Mouse (Mus musculus): ENCODE measurements around the gene Cyth1. TPM values are rescaled to one million over a fixed set of nuclear protein-coding genes. Genes with fewer than 3 reads are reported as not detected.

The Cyth1 gene
- polyA plus RNA-seq, 1 experiment from 2014 or later, result 11.5 TPM

DNA sequence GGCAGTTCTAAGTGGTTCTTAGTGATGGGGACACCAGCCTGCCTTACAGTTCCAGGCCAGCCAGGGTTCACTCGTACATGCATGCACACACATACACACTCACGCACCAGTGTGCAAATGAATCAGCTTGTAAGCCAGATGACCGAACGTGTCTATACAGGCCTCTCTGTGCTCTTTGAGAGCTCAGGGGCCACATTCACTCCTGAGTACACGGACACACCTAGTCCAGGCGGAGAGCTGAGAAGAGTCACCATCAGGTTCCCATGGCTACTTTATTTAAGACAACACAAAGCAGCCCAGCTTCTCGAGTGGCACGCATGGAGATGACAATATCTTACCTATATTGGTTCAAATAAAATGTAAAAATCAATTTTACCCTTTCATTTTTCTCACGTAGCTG, 38.0 kb upstream of the Cyth1 start:
- Histone ChIP-seq H3K9ac (ENCODE audit: low read length) (no peak overlapping the region), H3K36me3 (ENCODE audit: control insufficient read depth, insufficient read depth, low read length) (peaks cover 15% of the 10 kb centered on the region), H3K4me1 (replicated peaks; ENCODE audit: control insufficient read depth, insufficient read depth, low read length) (peaks cover 6% of the 10 kb centered on the region; the same call in 1 of the 2 replicates), H3K9me3 (ENCODE audit: control insufficient read depth, low read length) (no peaks in the 10 kb centered on the region), H3K4me3 (ENCODE audit: low read depth, low read length) (no peak overlapping the region), H3K27me3 (ENCODE audit: control insufficient read depth, insufficient read depth, low read length) (no peaks in the 10 kb centered on the region), H3K27ac (ENCODE audit: low read depth, low read length) (no peak overlapping the region), H3K4me2 (ENCODE audit: low read depth, low read length, severe bottlenecking) (no peak overlapping the region)
- 97% methylated on average over 9 of the region's 9 CpGs for WGBS
- ATAC-seq (replicated peaks; ENCODE audit: low FRiP score) (no peak), DNase-seq (ENCODE audit: low spot score) (no peak)

DNA sequence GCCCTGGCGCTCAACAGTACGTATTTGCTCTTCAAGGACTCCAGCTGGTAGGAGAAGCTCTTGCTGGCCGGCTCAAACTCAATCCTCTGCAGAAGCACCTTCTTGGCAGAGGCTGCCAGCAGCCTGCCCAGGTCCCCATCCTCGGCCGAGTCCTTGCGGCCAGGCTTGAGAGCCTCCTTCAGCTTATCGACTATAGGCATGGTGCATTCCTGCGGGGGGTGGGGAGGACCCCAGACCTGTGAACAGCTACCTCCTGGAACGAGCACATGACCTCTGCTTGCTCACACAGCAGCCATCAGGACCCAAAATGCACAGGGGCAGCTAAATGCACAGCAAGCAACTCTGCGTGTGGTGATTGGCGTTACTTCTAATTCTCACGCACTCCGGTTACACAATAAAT, 37.4 kb upstream of the Cyth1 start:
- Histone ChIP-seq H3K27me3 (ENCODE audit: control insufficient read depth, insufficient read depth, low read length) (no peaks in the 10 kb centered on the region), H3K4me3 (ENCODE audit: low read depth, low read length) (no peak overlapping the region), H3K36me3 (ENCODE audit: control insufficient read depth, insufficient read depth, low read length) (peaks cover 15% of the 10 kb centered on the region), H3K9ac (ENCODE audit: low read length) (no peak overlapping the region), H3K27ac (ENCODE audit: low read depth, low read length) (no peak overlapping the region), H3K4me1 (replicated peaks; ENCODE audit: control insufficient read depth, insufficient read depth, low read length) (peaks cover 6% of the 10 kb centered on the region; the same call in 1 of the 2 replicates), H3K4me2 (ENCODE audit: low read depth, low read length, severe bottlenecking) (no peak overlapping the region), H3K9me3 (ENCODE audit: control insufficient read depth, low read length) (no peaks in the 10 kb centered on the region)
- DNase-seq (ENCODE audit: low spot score) (no peak), ATAC-seq (replicated peaks; ENCODE audit: low FRiP score) (no peak)
- 92% methylated on average over 13 of the region's 13 CpGs for WGBS

DNA sequence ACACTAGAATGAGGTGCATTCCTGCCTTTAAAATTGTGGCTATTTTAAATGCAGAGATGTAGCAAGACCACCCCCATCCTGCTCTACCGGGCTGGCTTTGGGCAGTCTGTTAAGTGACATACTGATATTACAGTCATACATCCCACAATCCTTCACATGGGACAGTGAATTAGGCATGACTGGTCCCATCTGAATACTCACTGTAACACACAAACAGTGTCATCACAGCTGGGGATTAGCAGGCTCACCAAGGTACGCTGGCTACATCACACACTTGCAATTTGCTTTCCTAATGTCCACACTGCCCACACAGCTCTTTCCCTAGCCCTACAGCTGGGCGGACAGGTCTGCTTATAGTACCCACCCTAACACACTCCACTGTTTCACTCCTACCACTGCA, 31.8 kb upstream of the Cyth1 start:
- WGBS, result 96% methylated on average over 3 of the region's 3 CpGs
- peaks cover 18% of the 10 kb centered on the region for H3K36me3 ChIP-seq (ENCODE audit: control insufficient read depth, insufficient read depth, low read length)

DNA sequence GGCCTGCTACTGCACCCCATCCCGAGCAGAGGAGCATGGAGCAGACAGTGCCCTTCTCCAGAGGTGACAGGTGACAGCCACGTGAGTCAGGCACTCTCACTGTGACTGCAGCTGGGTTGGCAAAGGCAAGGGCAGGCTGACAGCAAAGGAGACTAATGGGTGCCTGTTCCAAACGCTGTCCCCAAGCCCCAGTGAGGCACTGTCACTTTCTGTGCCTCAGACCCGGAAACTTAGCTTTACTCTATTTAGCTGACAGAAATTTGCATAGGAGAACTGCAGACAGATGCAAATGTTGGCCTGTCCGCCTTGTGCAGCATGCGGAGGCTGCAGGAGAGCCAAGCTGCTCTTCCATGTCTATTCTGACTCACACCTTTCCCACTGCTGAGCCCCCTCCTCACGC, 27.9 kb upstream of the Cyth1 start:
- 82% methylated on average over 7 of the region's 7 CpGs for WGBS
- H3K27ac ChIP-seq (ENCODE audit: low read depth, low read length), result no peak overlapping the region

More for the DNA sequence above, 31.8 kb upstream of the Cyth1 start:
- no peak overlapping the region for H3K27ac ChIP-seq (ENCODE audit: low read depth, low read length)
- H3K4me3 ChIP-seq (ENCODE audit: low read depth, low read length), result no peak overlapping the region
- no peaks in the 10 kb centered on the region for H3K4me1 ChIP-seq (replicated peaks; ENCODE audit: control insufficient read depth, insufficient read depth, low read length)
- H3K9ac ChIP-seq (ENCODE audit: low read length), result no peak overlapping the region
- no peaks in the 10 kb centered on the region for H3K27me3 ChIP-seq (ENCODE audit: control insufficient read depth, insufficient read depth, low read length)
- ATAC-seq (replicated peaks; ENCODE audit: low FRiP score) (no peak), DNase-seq (ENCODE audit: low spot score) (no peak)
- H3K9me3 ChIP-seq (ENCODE audit: control insufficient read depth, low read length), result no peaks in the 10 kb centered on the region
- H3K4me2 ChIP-seq (ENCODE audit: low read depth, low read length, severe bottlenecking), result no peak overlapping the region

DNA sequence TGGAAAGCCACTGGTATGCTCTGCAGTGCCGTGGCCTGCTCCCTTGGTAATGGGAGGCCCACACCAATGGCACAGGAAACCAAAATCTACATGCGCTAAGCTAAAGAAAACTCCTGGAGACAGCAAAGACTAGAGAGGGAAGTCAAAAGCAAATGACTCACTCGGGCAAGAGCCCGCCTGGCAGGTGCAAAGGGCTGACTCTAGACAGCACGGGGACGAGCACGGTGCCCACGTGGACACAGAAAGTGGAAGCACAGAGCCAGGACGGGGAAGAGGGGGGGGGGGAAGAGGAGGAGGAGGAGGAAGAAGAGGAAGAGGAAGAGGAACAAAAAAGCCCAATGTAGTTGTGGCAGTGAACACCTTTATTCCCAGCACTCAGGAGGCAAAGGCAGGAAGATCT, 26.7 kb upstream of the Cyth1 start:
- Histone ChIP-seq H3K9me3 (ENCODE audit: control insufficient read depth, low read length) (no peaks in the 10 kb centered on the region), H3K4me2 (ENCODE audit: low read depth, low read length, severe bottlenecking) (no peak overlapping the region), H3K9ac (ENCODE audit: low read length) (no peak overlapping the region), H3K27me3 (ENCODE audit: control insufficient read depth, insufficient read depth, low read length) (no peaks in the 10 kb centered on the region), H3K36me3 (ENCODE audit: control insufficient read depth, insufficient read depth, low read length) (peaks cover 22% of the 10 kb centered on the region; the same call in 1 of the 2 replicates), H3K4me3 (ENCODE audit: low read depth, low read length) (no peak overlapping the region), H3K4me1 (replicated peaks; ENCODE audit: control insufficient read depth, insufficient read depth, low read length) (no peaks in the 10 kb centered on the region), H3K27ac (ENCODE audit: low read depth, low read length) (no peak overlapping the region)
- 94% methylated on average over 9 of the region's 9 CpGs for WGBS
- DNase-seq (ENCODE audit: low spot score), result no peak
- ATAC-seq (replicated peaks; ENCODE audit: low FRiP score), result no peak

More for the DNA sequence above, 27.9 kb upstream of the Cyth1 start:
- no peak for DNase-seq (ENCODE audit: low spot score)
- no peak for ATAC-seq (replicated peaks; ENCODE audit: low FRiP score)
- Histone ChIP-seq H3K9ac (ENCODE audit: low read length) (no peak overlapping the region), H3K4me2 (ENCODE audit: low read depth, low read length, severe bottlenecking) (no peak overlapping the region), H3K4me3 (ENCODE audit: low read depth, low read length) (no peak overlapping the region), H3K36me3 (ENCODE audit: control insufficient read depth, insufficient read depth, low read length) (peaks cover 16% of the 10 kb centered on the region; the same call in 1 of the 2 replicates), H3K27me3 (ENCODE audit: control insufficient read depth, insufficient read depth, low read length) (no peaks in the 10 kb centered on the region), H3K9me3 (ENCODE audit: control insufficient read depth, low read length) (no peaks in the 10 kb centered on the region), H3K4me1 (replicated peaks; ENCODE audit: control insufficient read depth, insufficient read depth, low read length) (no peaks in the 10 kb centered on the region)

DNA sequence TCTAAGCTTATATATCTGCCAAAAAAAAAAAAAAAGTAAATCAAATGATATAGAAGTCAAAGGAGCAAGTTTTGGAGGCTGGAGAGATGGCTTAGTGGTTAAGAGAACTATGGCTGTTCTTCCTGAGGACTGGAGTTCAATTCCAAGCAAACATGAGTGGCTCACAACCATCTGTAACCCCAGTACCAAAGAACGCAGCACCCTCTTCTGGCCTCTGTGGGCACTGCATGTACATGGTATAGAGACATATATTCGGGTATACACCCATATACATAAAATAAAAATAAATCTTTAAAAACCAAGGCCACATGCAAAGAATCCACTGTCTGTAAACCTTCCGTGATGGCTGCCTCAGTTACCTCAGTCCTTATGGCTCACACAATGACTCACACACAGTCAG, 21.4 kb upstream of the Cyth1 start:
- Histone ChIP-seq H3K9ac (ENCODE audit: low read length) (no peak overlapping the region), H3K27me3 (ENCODE audit: control insufficient read depth, insufficient read depth, low read length) (no peaks in the 10 kb centered on the region), H3K27ac (ENCODE audit: low read depth, low read length) (no peak overlapping the region), H3K36me3 (ENCODE audit: control insufficient read depth, insufficient read depth, low read length) (peaks cover 20% of the 10 kb centered on the region; the same call in 1 of the 2 replicates), H3K4me1 (replicated peaks; ENCODE audit: control insufficient read depth, insufficient read depth, low read length) (no peaks in the 10 kb centered on the region), H3K4me2 (ENCODE audit: low read depth, low read length, severe bottlenecking) (no peak overlapping the region), H3K9me3 (ENCODE audit: control insufficient read depth, low read length) (no peaks in the 10 kb centered on the region), H3K4me3 (ENCODE audit: low read depth, low read length) (no peak overlapping the region)
- WGBS, result 89% methylated on average over 3 of the region's 3 CpGs
- DNase-seq (ENCODE audit: low spot score) (no peak), ATAC-seq (replicated peaks; ENCODE audit: low FRiP score) (no peak)

DNA sequence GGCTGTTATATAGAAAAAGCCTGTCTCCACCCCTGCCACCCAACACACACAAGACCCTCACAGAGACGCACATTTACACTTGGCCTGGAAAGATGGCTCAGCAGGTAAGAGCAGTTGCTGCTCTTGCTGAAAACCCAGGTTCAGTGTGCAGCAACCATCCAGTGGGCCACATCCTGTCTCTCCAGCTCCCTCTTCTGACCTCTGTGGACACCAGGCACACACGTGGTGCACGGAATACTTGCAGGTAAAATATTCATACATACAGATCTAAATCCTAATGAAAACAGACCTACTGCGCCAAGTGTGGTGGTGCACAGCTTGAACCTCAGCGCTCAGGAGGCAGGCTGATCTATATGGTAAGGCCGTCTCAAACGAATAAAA, 18.3 kb upstream of the Cyth1 start:
- H3K27ac ChIP-seq (ENCODE audit: low read depth, low read length), result no peak overlapping the region
- H3K4me1 ChIP-seq (replicated peaks; ENCODE audit: control insufficient read depth, insufficient read depth, low read length), result no peaks in the 10 kb centered on the region
- no peak overlapping the region for H3K4me2 ChIP-seq (ENCODE audit: low read depth, low read length, severe bottlenecking)
- peaks cover 26% of the 10 kb centered on the region; the same call in 1 of the 2 replicates for H3K36me3 ChIP-seq (ENCODE audit: control insufficient read depth, insufficient read depth, low read length)
- H3K4me3 ChIP-seq (ENCODE audit: low read depth, low read length), result no peak overlapping the region
- H3K9ac ChIP-seq (ENCODE audit: low read length), result no peak overlapping the region
- 91% methylated on average over 7 of the region's 7 CpGs for WGBS
- no peaks in the 10 kb centered on the region for H3K27me3 ChIP-seq (ENCODE audit: control insufficient read depth, insufficient read depth, low read length)
- ATAC-seq (replicated peaks; ENCODE audit: low FRiP score) (no peak), DNase-seq (ENCODE audit: low spot score) (no peak)
- H3K9me3 ChIP-seq (ENCODE audit: control insufficient read depth, low read length), result no peaks in the 10 kb centered on the region

DNA sequence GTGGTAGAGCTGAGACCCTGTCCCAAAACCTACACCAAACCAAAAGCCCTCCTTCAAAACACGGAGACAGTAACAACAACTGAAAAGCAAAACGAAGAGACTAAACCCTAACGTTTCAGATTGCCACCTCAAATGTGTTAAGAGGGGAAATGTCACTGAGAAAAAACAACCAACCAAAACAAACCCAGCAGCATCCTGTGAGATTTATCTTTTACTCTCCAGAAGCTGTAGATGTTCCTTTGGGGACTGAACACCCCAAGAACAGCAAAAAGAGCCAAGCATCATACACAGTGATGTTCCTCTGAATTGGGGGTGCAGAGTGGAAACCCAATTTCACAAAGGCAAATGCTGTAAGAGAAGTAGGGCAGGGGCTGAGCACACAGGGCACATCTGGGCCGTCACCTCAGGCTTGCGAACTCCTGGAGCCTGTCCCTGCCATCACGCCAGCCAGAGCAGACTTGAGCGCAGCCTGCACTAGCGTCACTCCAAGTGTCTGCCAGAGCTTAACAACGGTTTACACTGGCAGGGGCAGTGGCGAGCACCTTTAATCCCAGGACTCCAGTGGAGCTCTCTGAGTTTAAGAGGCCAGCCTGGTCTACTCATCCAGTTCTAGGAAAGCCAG, 17.8 kb upstream of the Cyth1 start:
- 91% methylated on average over 10 of the region's 10 CpGs for WGBS
- H3K27ac ChIP-seq (ENCODE audit: low read depth, low read length), result no peak overlapping the region
- peaks cover 24% of the 10 kb centered on the region; the same call in 1 of the 2 replicates for H3K36me3 ChIP-seq (ENCODE audit: control insufficient read depth, insufficient read depth, low read length)
- H3K27me3 ChIP-seq (ENCODE audit: control insufficient read depth, insufficient read depth, low read length), result no peaks in the 10 kb centered on the region
- no peak overlapping the region for H3K4me3 ChIP-seq (ENCODE audit: low read depth, low read length)
- H3K4me1 ChIP-seq (replicated peaks; ENCODE audit: control insufficient read depth, insufficient read depth, low read length), result no peaks in the 10 kb centered on the region
- ATAC-seq (replicated peaks; ENCODE audit: low FRiP score) (no peak), DNase-seq (ENCODE audit: low spot score) (no peak)
- no peak overlapping the region for H3K9ac ChIP-seq (ENCODE audit: low read length)
- no peak overlapping the region for H3K4me2 ChIP-seq (ENCODE audit: low read depth, low read length, severe bottlenecking)
- H3K9me3 ChIP-seq (ENCODE audit: control insufficient read depth, low read length), result no peaks in the 10 kb centered on the region

DNA sequence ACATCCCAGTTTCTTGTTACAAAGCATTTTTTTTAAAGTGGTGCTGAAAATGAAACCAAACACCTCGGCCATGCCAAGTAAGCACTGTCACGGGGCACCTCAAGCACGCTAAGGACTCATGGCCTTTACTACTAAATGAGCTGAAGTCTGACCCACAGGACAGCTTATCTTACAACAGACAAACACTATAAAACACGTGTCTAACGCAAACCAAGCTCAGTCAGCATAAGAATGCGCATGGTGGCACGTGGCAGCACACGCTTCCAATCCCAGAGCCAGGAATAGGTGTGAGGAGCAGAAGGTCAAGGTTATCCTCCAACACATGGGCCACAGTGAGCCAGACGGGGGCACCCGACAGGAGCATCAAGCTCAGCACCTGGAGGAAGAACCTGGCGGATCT, 17.2 kb upstream of the Cyth1 start:
- ATAC-seq (replicated peaks; ENCODE audit: low FRiP score), result no peak
- Histone ChIP-seq H3K27ac (ENCODE audit: low read depth, low read length) (no peak overlapping the region), H3K4me3 (ENCODE audit: low read depth, low read length) (no peak overlapping the region), H3K4me1 (replicated peaks; ENCODE audit: control insufficient read depth, insufficient read depth, low read length) (no peaks in the 10 kb centered on the region), H3K27me3 (ENCODE audit: control insufficient read depth, insufficient read depth, low read length) (no peaks in the 10 kb centered on the region), H3K36me3 (ENCODE audit: control insufficient read depth, insufficient read depth, low read length) (peaks cover 22% of the 10 kb centered on the region; the same call in 1 of the 2 replicates), H3K9me3 (ENCODE audit: control insufficient read depth, low read length) (no peaks in the 10 kb centered on the region), H3K9ac (ENCODE audit: low read length) (no peak overlapping the region), H3K4me2 (ENCODE audit: low read depth, low read length, severe bottlenecking) (no peak overlapping the region)
- DNase-seq (ENCODE audit: low spot score), result no peak
- 93% methylated on average over 11 of the region's 11 CpGs for WGBS

Measured in forebrain, embryonic 11.5 days (tissue).